Mouse (Mus musculus) megakaryocyte, embryonic 14.5 days (primary cell): ENCODE measurements at regions not wholly inside any gene's neighbourhood (a gene's known extent, or its start where the extent isn't known, plus 50 kb on each side); places are given as distances from the start of the nearest gene placed in this dataset.

Source experiments
- FLI1 ChIP-seq: IDR thresholded peaks from 2 replicates; pipeline ENCODE4 v1.6.1; 2012; ENCODE audit warnings: low read length, inconsistent platforms, mixed read lengths
- GATA1 ChIP-seq: IDR thresholded peaks from 3 replicates; pipeline ENCODE4 v1.6.1; 2012; ENCODE audit warnings: mixed read lengths, low read length, inconsistent platforms, borderline replicate concordance

DNA sequence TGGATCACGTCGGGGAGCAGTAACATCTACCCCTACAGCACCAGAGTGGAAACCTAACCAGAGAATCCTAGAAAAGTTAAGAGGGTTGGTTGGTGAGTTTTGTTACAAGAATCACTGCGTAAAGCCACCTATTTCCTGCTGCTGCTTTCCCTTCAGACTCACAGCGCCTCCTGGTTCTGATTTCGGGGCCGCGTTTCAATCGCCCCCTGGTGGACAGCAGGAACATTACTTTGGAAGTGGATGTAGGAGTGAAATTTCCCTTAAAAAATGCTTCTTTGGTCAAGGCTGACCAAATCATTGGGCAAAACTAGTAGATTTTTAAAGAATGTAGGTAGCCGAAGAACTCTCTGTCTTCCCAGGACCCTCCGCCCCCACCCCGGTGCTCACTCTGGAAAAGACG, 606.3 kb upstream of the Gm19410 start:
- TF ChIP-seq FLI1 (no peak), GATA1 (no peak)
